Mouse (Mus musculus) CD4-positive naive resting alpha-beta T cell, adult 76 days (primary cell): Measurements from ENCODE around the gene 2510009E07Rik. TPM values are rescaled to one million over a fixed set of nuclear protein-coding genes. Genes with fewer than 3 reads are reported as not detected.

Source experiments
- total RNA-seq: library from RNA; stranded (reverse); gene quantifications from one replicate; pipeline ENCODE4 v1.2.4, GENCODE M21; 2023

The 2510009E07Rik gene
- total RNA-seq = 7.4 TPM

DNA sequence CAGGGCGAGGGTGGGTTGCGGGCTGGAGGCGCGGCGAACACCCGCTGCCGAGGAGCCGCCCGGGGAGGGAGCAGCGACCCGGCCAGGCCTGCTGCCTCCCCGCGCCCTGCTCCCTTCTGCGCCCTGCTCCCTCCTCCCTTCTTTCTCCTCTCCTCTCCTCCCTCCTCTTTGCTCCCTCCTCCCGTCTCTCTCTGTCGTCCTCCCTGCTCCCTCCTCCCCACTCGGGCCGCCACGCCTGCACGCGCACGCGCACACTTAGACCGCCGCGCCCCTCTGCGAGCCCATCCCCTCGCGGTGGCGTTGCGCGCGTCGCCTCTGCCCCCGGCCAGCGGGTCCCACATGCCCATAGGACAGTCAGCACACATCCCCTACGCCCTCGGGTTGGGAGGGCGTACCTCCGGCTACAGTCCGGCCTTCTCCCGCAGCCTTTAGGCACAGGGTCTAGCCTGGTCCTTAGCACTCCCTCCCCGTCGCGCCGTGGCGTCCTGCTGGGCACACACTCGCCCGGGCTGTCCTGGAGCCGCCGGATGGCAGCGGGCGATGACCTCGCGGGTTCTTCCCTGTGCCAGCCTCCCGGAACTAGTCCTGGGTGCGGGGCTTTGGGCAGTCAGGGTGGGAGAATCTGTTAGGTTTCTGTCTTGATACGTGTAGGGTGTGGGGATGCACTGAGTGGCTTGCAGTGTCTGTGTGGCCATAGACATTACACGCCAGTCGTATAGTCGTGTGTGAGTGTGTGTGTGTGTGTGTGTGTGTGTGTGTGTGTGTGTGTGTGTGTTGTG is at the start of gene 2510009E07Rik:
Gene 2510009E07Rik (minus strand): TSS at position 203 of the 779 bp plus-strand sequence.

Other genes starting within 250 kb of the 2510009E07Rik start
- gene Ehhadh, start 93.1 kb upstream of the 2510009E07Rik start, total RNA-seq = 6.1 TPM
- 1.00 TPM for gene Map3k13, start 99.7 kb upstream of the 2510009E07Rik start, total RNA-seq